Mouse (Mus musculus): ENCODE measurements at regions not wholly inside any gene's neighbourhood (a gene's known extent, or its start where the extent isn't known, plus 50 kb on each side); places are given as distances from the start of the nearest gene placed in this dataset.
"Not testable (repeated sequence)": the region's sequence is repeated elsewhere in the genome, so short reads cannot be mapped to it uniquely, and the experiment has no call there.

DNA sequence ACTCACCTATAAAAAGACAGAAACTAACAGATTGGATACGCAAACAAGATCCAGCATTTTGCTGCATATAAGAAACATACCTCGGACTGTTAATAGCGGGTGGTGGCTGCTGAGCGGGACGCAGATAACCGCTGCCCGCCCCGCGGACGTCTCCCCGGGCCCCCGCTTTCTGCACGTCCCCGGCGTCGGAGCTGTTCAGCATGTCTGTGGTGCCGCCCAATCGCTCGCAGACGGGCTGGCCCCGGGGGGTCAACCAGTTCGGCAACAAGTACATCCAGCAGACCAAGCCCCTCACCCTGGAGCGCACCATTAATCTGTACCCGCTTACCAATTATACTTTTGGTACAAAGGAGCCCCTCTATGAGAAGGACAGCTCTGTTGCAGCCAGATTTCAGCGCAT lies 682.4 kb upstream of the Agtr1b start:
- not testable (repeated sequence) for H3K4me3 ChIP-seq (ENCODE audit: low read depth, low read length); H3K36me3 ChIP-seq (ENCODE audit: control insufficient read depth, insufficient read depth, low read length); H3K4me2 ChIP-seq (ENCODE audit: low read length); H3K9me3 ChIP-seq (replicated peaks; ENCODE audit: control insufficient read depth, low read length); H3K9ac ChIP-seq (ENCODE audit: low read length); H3K27ac ChIP-seq (ENCODE audit: low read depth, low read length); H3K27me3 ChIP-seq (replicated peaks; ENCODE audit: control insufficient read depth, insufficient read depth, low read length); DNase-seq (ENCODE audit: low spot score); H3K4me1 ChIP-seq (ENCODE audit: control insufficient read depth, insufficient read depth, low read length)
- ATAC-seq, result 0 out of 2 replicates have a peak, but pooled peaks have one; percentile 23
- WGBS, result 78% methylated on average over 15 of the region's 25 CpGs

DNA sequence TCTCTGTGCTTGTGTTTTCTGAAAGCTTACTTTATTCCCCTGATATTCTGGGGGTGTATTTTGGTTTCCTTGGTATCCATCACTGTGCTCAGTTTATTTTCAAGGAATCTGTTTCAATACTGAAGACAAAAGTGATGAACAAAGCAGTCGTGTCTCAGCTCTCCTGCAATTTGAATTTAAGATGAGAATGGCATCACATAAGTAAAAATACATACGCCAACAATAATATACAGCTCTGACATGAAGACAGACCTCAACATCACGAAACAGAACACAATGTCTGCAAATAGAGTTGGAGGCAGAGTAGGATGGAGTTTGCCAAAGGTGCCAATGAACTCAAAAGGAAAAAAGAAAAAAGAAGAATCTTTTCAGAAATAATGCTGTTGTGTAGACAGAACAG lies 679.0 kb upstream of the Agtr1b start:
- DNase-seq (ENCODE audit: low spot score), result no peak
- WGBS, result 84% methylated on average over 3 of the region's 3 CpGs
- no peaks in the 10 kb centered on the region for H3K9me3 ChIP-seq (replicated peaks; ENCODE audit: control insufficient read depth, low read length)
- no peaks in the 10 kb centered on the region for H3K4me1 ChIP-seq (ENCODE audit: control insufficient read depth, insufficient read depth, low read length)
- no peaks in the 10 kb centered on the region for H3K36me3 ChIP-seq (ENCODE audit: control insufficient read depth, insufficient read depth, low read length)
- H3K4me2 ChIP-seq (ENCODE audit: low read length), result no peak overlapping the region
- H3K9ac ChIP-seq (ENCODE audit: low read length), result no peak overlapping the region
- H3K27ac ChIP-seq (ENCODE audit: low read depth, low read length), result no peak overlapping the region
- ATAC-seq, result no peak
- no peaks in the 10 kb centered on the region for H3K27me3 ChIP-seq (replicated peaks; ENCODE audit: control insufficient read depth, insufficient read depth, low read length)
- no peak overlapping the region for H3K4me3 ChIP-seq (ENCODE audit: low read depth, low read length)

- ATAC-seq (no peak), DNase-seq (ENCODE audit: low spot score) (peak; percentile 58)
- Histone ChIP-seq H3K4me2 (ENCODE audit: low read length) (no peak overlapping the region), H3K36me3 (ENCODE audit: control insufficient read depth, insufficient read depth, low read length) (no peaks in the 10 kb centered on the region), H3K9ac (ENCODE audit: low read length) (no peak overlapping the region), H3K4me3 (ENCODE audit: low read depth, low read length) (no peak overlapping the region), H3K27me3 (replicated peaks; ENCODE audit: control insufficient read depth, insufficient read depth, low read length) (no peaks in the 10 kb centered on the region), H3K9me3 (replicated peaks; ENCODE audit: control insufficient read depth, low read length) (no peaks in the 10 kb centered on the region), H3K27ac (ENCODE audit: low read depth, low read length) (no peak overlapping the region), H3K4me1 (ENCODE audit: control insufficient read depth, insufficient read depth, low read length) (no peaks in the 10 kb centered on the region)
- 5% methylated on average over 1 of the region's 1 CpGs for WGBS
These were observed 658.9 kb upstream of the Agtr1b start for GRCm38 (mm10) chr3:21025876-21026275.

DNA sequence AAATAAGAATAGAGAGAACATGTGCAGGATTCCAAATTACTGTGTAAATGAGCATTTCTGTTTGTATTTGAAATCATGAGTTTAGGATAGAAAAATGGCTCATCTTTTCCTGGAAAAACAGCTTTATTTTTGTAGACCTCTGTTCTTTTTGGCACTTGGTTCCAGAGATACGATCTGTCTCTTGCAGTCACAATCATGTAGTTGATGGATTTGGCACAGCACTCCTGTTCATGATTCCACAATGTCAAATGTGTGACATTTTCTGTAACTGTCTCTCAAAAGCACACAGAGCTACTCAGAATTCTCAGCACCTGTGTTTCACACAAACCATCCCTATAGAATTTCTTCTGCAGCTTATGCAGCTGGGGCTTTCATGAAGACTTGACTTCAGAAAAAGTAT lies 654.0 kb upstream of the Agtr1b start:
- Histone ChIP-seq H3K9ac (ENCODE audit: low read length) (no peak overlapping the region), H3K4me2 (ENCODE audit: low read length) (no peak overlapping the region), H3K36me3 (ENCODE audit: control insufficient read depth, insufficient read depth, low read length) (no peaks in the 10 kb centered on the region), H3K27me3 (replicated peaks; ENCODE audit: control insufficient read depth, insufficient read depth, low read length) (no peaks in the 10 kb centered on the region), H3K4me1 (ENCODE audit: control insufficient read depth, insufficient read depth, low read length) (no peaks in the 10 kb centered on the region), H3K9me3 (replicated peaks; ENCODE audit: control insufficient read depth, low read length) (no peaks in the 10 kb centered on the region), H3K4me3 (ENCODE audit: low read depth, low read length) (no peak overlapping the region), H3K27ac (ENCODE audit: low read depth, low read length) (no peak overlapping the region)
- DNase-seq (ENCODE audit: low spot score), result peak; percentile 80
- ATAC-seq, result peak; percentile 48; the same call in 1 of the 2 replicates
- WGBS, result 74% methylated on average over 1 of the region's 1 CpGs

- ATAC-seq, result no peak
- Histone ChIP-seq H3K4me1 (ENCODE audit: control insufficient read depth, insufficient read depth, low read length) (no peaks in the 10 kb centered on the region), H3K9ac (ENCODE audit: low read length) (no peak overlapping the region)
These were observed 653.3 kb upstream of the Agtr1b start for GRCm38 (mm10) chr3:21020297-21020696.

GRCm38 (mm10) chr3:21009650-21010049 lies 642.7 kb upstream of the Agtr1b start:
- H3K9ac ChIP-seq (ENCODE audit: low read length), result no peak overlapping the region
- no peaks in the 10 kb centered on the region for H3K9me3 ChIP-seq (replicated peaks; ENCODE audit: control insufficient read depth, low read length)
- no peak for DNase-seq (ENCODE audit: low spot score)
- no peaks in the 10 kb centered on the region for H3K36me3 ChIP-seq (ENCODE audit: control insufficient read depth, insufficient read depth, low read length)
- H3K4me3 ChIP-seq (ENCODE audit: low read depth, low read length), result no peak overlapping the region
- no peak overlapping the region for H3K27ac ChIP-seq (ENCODE audit: low read depth, low read length)
- H3K4me2 ChIP-seq (ENCODE audit: low read length), result no peak overlapping the region
- WGBS, result 78% methylated on average over 1 of the region's 1 CpGs
- no peaks in the 10 kb centered on the region for H3K27me3 ChIP-seq (replicated peaks; ENCODE audit: control insufficient read depth, insufficient read depth, low read length)
- no peak for ATAC-seq
- H3K4me1 ChIP-seq (ENCODE audit: control insufficient read depth, insufficient read depth, low read length), result no peaks in the 10 kb centered on the region

More at GRCm38 (mm10) chr3:21020297-21020696, 653.3 kb upstream of the Agtr1b start:
- Histone ChIP-seq H3K4me2 (ENCODE audit: low read length) (no peak overlapping the region), H3K27ac (ENCODE audit: low read depth, low read length) (no peak overlapping the region), H3K4me3 (ENCODE audit: low read depth, low read length) (no peak overlapping the region), H3K36me3 (ENCODE audit: control insufficient read depth, insufficient read depth, low read length) (no peaks in the 10 kb centered on the region), H3K27me3 (replicated peaks; ENCODE audit: control insufficient read depth, insufficient read depth, low read length) (no peaks in the 10 kb centered on the region), H3K9me3 (replicated peaks; ENCODE audit: control insufficient read depth, low read length) (no peaks in the 10 kb centered on the region)
- no peak for DNase-seq (ENCODE audit: low spot score)

- no peaks in the 10 kb centered on the region for H3K36me3 ChIP-seq (ENCODE audit: control insufficient read depth, insufficient read depth, low read length)
- H3K4me1 ChIP-seq (ENCODE audit: control insufficient read depth, insufficient read depth, low read length), result no peaks in the 10 kb centered on the region
- no peak overlapping the region for H3K4me2 ChIP-seq (ENCODE audit: low read length)
- no peaks in the 10 kb centered on the region for H3K27me3 ChIP-seq (replicated peaks; ENCODE audit: control insufficient read depth, insufficient read depth, low read length)
- H3K4me3 ChIP-seq (ENCODE audit: low read depth, low read length), result no peak overlapping the region
- no peak overlapping the region for H3K27ac ChIP-seq (ENCODE audit: low read depth, low read length)
- H3K9ac ChIP-seq (ENCODE audit: low read length), result no peak overlapping the region
- H3K9me3 ChIP-seq (replicated peaks; ENCODE audit: control insufficient read depth, low read length), result no peaks in the 10 kb centered on the region
- ATAC-seq (no peak), DNase-seq (ENCODE audit: low spot score) (no peak)
These were observed 631.3 kb upstream of the Agtr1b start for GRCm38 (mm10) chr3:20998295-20998694.

DNA sequence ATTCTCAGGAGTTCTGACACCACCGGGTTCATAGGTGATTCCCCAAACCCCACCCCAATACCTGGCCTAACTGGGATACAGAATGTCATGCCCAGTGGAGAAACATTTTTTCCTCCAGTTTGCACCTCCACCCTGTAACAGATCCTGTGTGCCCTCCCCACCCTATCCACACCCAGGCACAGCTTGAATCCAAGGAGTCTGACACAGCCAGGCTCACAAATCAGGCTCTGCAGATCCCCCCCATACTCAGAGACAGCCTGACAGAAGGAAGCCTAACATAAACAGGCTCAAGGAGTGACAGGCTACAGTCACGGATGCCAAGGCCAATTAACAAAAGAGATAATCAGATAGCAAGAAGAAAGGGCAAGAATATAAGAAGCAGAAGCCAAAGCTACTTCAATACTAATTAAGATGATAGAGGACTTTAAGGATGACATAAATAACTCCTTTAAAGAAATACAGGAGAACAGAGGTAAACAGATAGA lies 622.6 kb upstream of the Agtr1b start:
- H3K4me1 ChIP-seq (ENCODE audit: control insufficient read depth, insufficient read depth, low read length), result peaks cover 19% of the 10 kb centered on the region
- DNase-seq (ENCODE audit: low spot score), result peak; percentile 61
- no peak for ATAC-seq

DNA sequence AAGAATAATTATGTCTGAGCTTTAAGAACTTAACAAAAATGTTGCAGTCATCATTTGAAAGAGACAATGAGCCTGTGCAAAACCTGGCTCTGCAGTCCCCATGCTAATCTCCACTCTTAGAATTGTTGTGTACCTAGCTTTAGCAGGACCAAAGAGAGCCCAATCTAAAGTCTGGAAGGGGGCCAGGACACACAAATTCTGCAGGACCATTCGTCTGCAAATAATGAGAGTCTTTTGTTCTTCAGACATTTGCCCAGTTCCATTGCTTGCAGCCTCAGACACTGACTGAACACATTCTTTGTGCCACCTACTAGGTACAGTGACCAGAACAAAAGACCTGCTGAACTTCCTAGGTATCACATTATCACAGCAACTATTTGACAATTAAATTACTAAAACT lies 620.0 kb upstream of the Agtr1b start:
- no peak overlapping the region for H3K9ac ChIP-seq (ENCODE audit: low read length)
- H3K9me3 ChIP-seq (replicated peaks; ENCODE audit: control insufficient read depth, low read length), result 0 out of 2 replicates have a peak, but pooled peaks cover 2% of the 10 kb centered on the region
- no peaks in the 10 kb centered on the region for H3K36me3 ChIP-seq (ENCODE audit: control insufficient read depth, insufficient read depth, low read length)
- peaks cover 19% of the 10 kb centered on the region for H3K4me1 ChIP-seq (ENCODE audit: control insufficient read depth, insufficient read depth, low read length)
- 0 out of 2 replicates have a peak overlapping the region, but pooled peaks have one; percentile 20 for H3K4me2 ChIP-seq (ENCODE audit: low read length)
- H3K27me3 ChIP-seq (replicated peaks; ENCODE audit: control insufficient read depth, insufficient read depth, low read length), result no peaks in the 10 kb centered on the region
- peak; percentile 51 for ATAC-seq
- 0% methylated on average over 1 of the region's 1 CpGs for WGBS
- no peak overlapping the region for H3K4me3 ChIP-seq (ENCODE audit: low read depth, low read length)
- H3K27ac ChIP-seq (ENCODE audit: low read depth, low read length), result peak overlapping the region; percentile 76; the same call in 1 of the 2 replicates
- peak; percentile 75 for DNase-seq (ENCODE audit: low spot score)

More for the DNA sequence above, 622.6 kb upstream of the Agtr1b start:
- Histone ChIP-seq H3K27ac (ENCODE audit: low read depth, low read length) (no peak overlapping the region), H3K9ac (ENCODE audit: low read length) (no peak overlapping the region), H3K27me3 (replicated peaks; ENCODE audit: control insufficient read depth, insufficient read depth, low read length) (no peaks in the 10 kb centered on the region), H3K4me2 (ENCODE audit: low read length) (no peak overlapping the region), H3K9me3 (replicated peaks; ENCODE audit: control insufficient read depth, low read length) (0 out of 2 replicates have a peak, but pooled peaks cover 2% of the 10 kb centered on the region), H3K4me3 (ENCODE audit: low read depth, low read length) (no peak overlapping the region), H3K36me3 (ENCODE audit: control insufficient read depth, insufficient read depth, low read length) (no peaks in the 10 kb centered on the region)
- WGBS, result 63% methylated on average over 2 of the region's 2 CpGs

All from forebrain, embryonic 14.5 days (tissue).